Mouse (Mus musculus) bone marrow, adult 2 months (tissue): ENCODE measurements around the gene Atg4c. TPM values are rescaled to one million over a fixed set of nuclear protein-coding genes. Genes with fewer than 3 reads are reported as not detected.

ENCODE experiments used
- H3K27ac ChIP-seq: fragments of 200-500 bp; 2 replicates; pipeline ENCODE4 v1.5.1; 2012; ENCODE audit warnings: low read depth, mild to moderate bottlenecking, control low read depth, inconsistent platforms, low read length; ENCODE audit not compliant: control insufficient read depth, poor library complexity, insufficient read depth
- H3K4me1 ChIP-seq: fragments of 200-500 bp; 2 replicates; pipeline ENCODE4 v1.6.1; 2011; ENCODE audit warnings: low read length; ENCODE audit not compliant: control insufficient read depth, insufficient read depth
- H3K4me3 ChIP-seq: fragments of 200-500 bp; replicated peaks from 2 replicates; pipeline ENCODE3; 2011; ENCODE audit warnings: mild to moderate bottlenecking, low read depth, low read length, control low read depth; ENCODE audit not compliant: control insufficient read depth
- CTCF ChIP-seq: fragments of 200-500 bp; IDR thresholded peaks from 2 replicates; pipeline ENCODE4 v1.5.1; 2011; ENCODE audit warnings: low read length, control low read depth; ENCODE audit not compliant: control insufficient read depth, insufficient read depth
- POLR2A ChIP-seq: fragments of 200-500 bp; IDR thresholded peaks from 2 replicates; pipeline ENCODE4 v1.6.1; 2011; ENCODE audit warnings: low read depth, mild to moderate bottlenecking, control low read depth, low read length, borderline replicate concordance; ENCODE audit not compliant: control insufficient read depth
- WGBS: fragments of 180-500 bp; shearing (Covaris S2); methylation state at CpG from one replicate; pipeline ENCODE4 v1.1.7; 2018; 5-methylcytosine and 5-hydroxymethylcytosine counted together
- polyA plus RNA-seq: library from polyadenylated mRNA; stranded (reverse); fragments of >200 nt; gene quantifications from 2 replicates; pipeline ENCODE4 v1.2.4, GENCODE M21; 2011; ENCODE audit warnings: low replicate concordance; ENCODE audit not compliant: missing spikeins, insufficient read depth, insufficient read length

The Atg4c gene
- polyA plus RNA-seq: 0.70 and 2.8 TPM in 2 replicates

GRCm38 (mm10) chr4:99193810-99194582 is at the start of gene Atg4c:
Gene Atg4c, plus strand, starts transcription at chr4:99193934.
- Histone ChIP-seq H3K4me1 (no peaks in the 10 kb centered on the region; the same call in 1 of the 2 replicates), H3K4me3 (peak within 1 kb of the TSS; percentile 83), H3K27ac (peak within 1 kb of the TSS; percentile 69)
- under 1% methylated on average over 50 of the region's 50 CpGs for WGBS
- TF ChIP-seq POLR2A (peak; percentile 77; the same call in 1 of the 2 replicates), CTCF (peak; percentile 5; the same call in 1 of the 2 replicates)

GRCm38 (mm10) chr4:99151434-99151833 is 42.3 kb upstream of the Atg4c start:
- no peak overlapping the region for H3K4me3 ChIP-seq
- TF ChIP-seq CTCF (no peak), POLR2A (no peak)
- 81% methylated on average over 4 of the region's 4 CpGs for WGBS
- H3K4me1 ChIP-seq: no peaks in the 10 kb centered on the region
- H3K27ac ChIP-seq: no peak overlapping the region

- no peak overlapping the region for H3K27ac ChIP-seq
- WGBS: 14% methylated on average over 4 of the region's 4 CpGs
- TF ChIP-seq POLR2A (no peak), CTCF (no peak)
These were observed 41.7 kb upstream of the Atg4c start for GRCm38 (mm10) chr4:99151885-99152558.

GRCm38 (mm10) chr4:99156641-99157307 is 37.0 kb upstream of the Atg4c start:
- 63% methylated on average over 11 of the region's 11 CpGs for WGBS

More at GRCm38 (mm10) chr4:99151885-99152558, 41.7 kb upstream of the Atg4c start:
- no peaks in the 10 kb centered on the region for H3K4me1 ChIP-seq
- H3K4me3 ChIP-seq: no peak overlapping the region

GRCm38 (mm10) chr4:99158495-99158894 is 35.2 kb upstream of the Atg4c start:
- H3K4me1 ChIP-seq: no peaks in the 10 kb centered on the region
- 57% methylated on average over 5 of the region's 5 CpGs for WGBS
- no peak overlapping the region for H3K27ac ChIP-seq
- no peak overlapping the region for H3K4me3 ChIP-seq
- TF ChIP-seq POLR2A: no peak
- no peak for TF ChIP-seq CTCF

More at GRCm38 (mm10) chr4:99156641-99157307, 37.0 kb upstream of the Atg4c start:
- Histone ChIP-seq H3K4me1 (no peaks in the 10 kb centered on the region), H3K27ac (no peak overlapping the region), H3K4me3 (no peak overlapping the region)
- TF ChIP-seq POLR2A (no peak), CTCF (no peak)

- H3K27ac ChIP-seq: no peak overlapping the region
- WGBS: 35% methylated on average over 3 of the region's 3 CpGs
- H3K4me1 ChIP-seq: no peaks in the 10 kb centered on the region; the same call in 1 of the 2 replicates
- TF ChIP-seq CTCF (no peak), POLR2A (no peak)
- no peak overlapping the region for H3K4me3 ChIP-seq
These were observed 33.3 kb upstream of the Atg4c start for GRCm38 (mm10) chr4:99160414-99160813.

GRCm38 (mm10) chr4:99160899-99161298 is 32.8 kb upstream of the Atg4c start:
- no peaks in the 10 kb centered on the region; the same call in 1 of the 2 replicates for H3K4me1 ChIP-seq
- H3K27ac ChIP-seq: no peak overlapping the region
- H3K4me3 ChIP-seq: no peak overlapping the region
- TF ChIP-seq POLR2A: no peak
- TF ChIP-seq CTCF: no peak
- WGBS: 77% methylated on average over 5 of the region's 5 CpGs

- no peak overlapping the region for H3K4me3 ChIP-seq
- no peak overlapping the region for H3K27ac ChIP-seq
- TF ChIP-seq POLR2A (no peak), CTCF (no peak)
- no peaks in the 10 kb centered on the region; the same call in 1 of the 2 replicates for H3K4me1 ChIP-seq
- 50% methylated on average over 6 of the region's 6 CpGs for WGBS
These were observed 32.2 kb upstream of the Atg4c start for GRCm38 (mm10) chr4:99161457-99161971.
